Comparison of ENCODE assay signal across 8 mouse cellular contexts in the genomic region with DNA sequence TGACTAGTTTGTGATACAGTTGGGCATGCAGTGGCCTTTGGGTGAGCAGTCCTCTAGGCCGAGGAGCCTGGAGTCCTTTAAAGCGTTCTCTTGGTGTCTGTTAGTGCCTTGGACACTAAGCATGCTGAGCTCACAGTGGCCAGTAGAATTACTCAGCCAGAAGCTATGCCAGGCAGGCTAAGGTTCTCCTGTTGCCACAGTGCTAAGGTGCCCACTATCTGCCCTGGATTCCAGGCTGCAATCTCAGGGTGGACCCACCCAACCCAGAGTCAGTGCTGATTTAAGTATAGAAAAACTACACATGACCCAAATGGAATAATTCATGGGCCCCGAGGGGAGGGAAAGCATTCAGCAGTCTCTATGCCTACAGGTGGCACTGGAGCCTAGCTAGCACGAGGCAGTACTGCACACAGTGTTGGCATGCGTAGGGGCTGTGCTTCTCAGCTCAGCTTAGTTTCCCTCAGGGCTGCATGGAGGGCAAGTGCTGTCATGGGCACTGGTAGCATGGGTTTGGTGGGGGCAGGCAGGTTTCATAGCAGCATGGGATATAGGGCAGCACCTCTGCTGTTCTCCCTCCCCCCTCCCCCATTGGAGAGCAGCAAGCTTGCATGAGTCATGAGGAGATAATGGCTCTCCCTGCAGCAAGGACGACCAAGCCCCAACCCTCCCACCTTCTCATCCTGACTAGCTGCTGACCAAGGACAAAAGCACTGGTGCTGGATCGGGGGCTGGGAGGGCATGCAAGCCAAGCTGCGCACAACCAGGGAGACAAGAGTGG. TPM values are rescaled to one million over a fixed set of nuclear protein-coding genes. Genes with fewer than 3 reads are reported as not detected.
DNase-seq lines count a peak whose midpoint lies in the region; ATAC-seq and TF ChIP-seq lines count a peak whose summit lies in the region.

No protein-coding gene starts in this region.

- no peaks in the 10 kb centered on the region for H3K4me1 ChIP-seq in lung, embryonic 14.5 days (ENCODE audit: insufficient read depth)
- H3K4me1 ChIP-seq in kidney, embryonic 14.5 days (ENCODE audit: control insufficient read depth, insufficient read depth, low read length) = no peaks in the 10 kb centered on the region
- peaks cover 5% of the 10 kb centered on the region; the same call in 1 of the 2 replicates for H3K4me1 ChIP-seq in midbrain, embryonic 16.5 days (ENCODE audit: control insufficient read depth, insufficient read depth, low read length)

- WGBS in lung, embryonic 14.5 days = 73% methylated on average over 8 of the region's 8 CpGs
- 72% methylated on average over 8 of the region's 8 CpGs for WGBS in kidney, embryonic 14.5 days
- 50% methylated on average over 8 of the region's 8 CpGs for WGBS in midbrain, embryonic 16.5 days

- DNase-seq in lung, embryonic 14.5 days = no peak
- no peak for DNase-seq in lung, postnatal 10 days
- DNase-seq in adrenal gland, adult 2 months = peak; percentile 85
- DNase-seq in heart, adult 8-10 months (ENCODE audit: low spot score) = peak; percentile 15
- DNase-seq in cerebellum, postnatal 4 days (ENCODE audit: low spot score in 2 of 2) = no peak

- no peaks in the 10 kb centered on the region for H3K9me3 ChIP-seq in lung, embryonic 14.5 days (ENCODE audit: low read depth, low read length)
- H3K9me3 ChIP-seq in kidney, embryonic 14.5 days (ENCODE audit: control insufficient read depth, low read length) = no peaks in the 10 kb centered on the region
- H3K9me3 ChIP-seq in midbrain, embryonic 16.5 days (replicated peaks; ENCODE audit: control insufficient read depth, low read length, poor library complexity, severe bottlenecking) = no peaks in the 10 kb centered on the region

- H3K27ac ChIP-seq in lung, embryonic 14.5 days (ENCODE audit: low read depth) = no peak overlapping the region
- H3K27ac ChIP-seq in kidney, embryonic 14.5 days (ENCODE audit: low read depth, low read length) = no peak overlapping the region
- H3K27ac ChIP-seq in midbrain, embryonic 16.5 days (ENCODE audit: low read length) = no peak overlapping the region

- peak; percentile 35; the same call in 1 of the 2 replicates for ATAC-seq in lung, embryonic 14.5 days (ENCODE audit: insufficient read depth)
- ATAC-seq in kidney, embryonic 14.5 days (ENCODE audit: low FRiP score, low TSS enrichment) = 0 out of 2 replicates have a peak, but pooled peaks have one; percentile 16
- peak; percentile 80 for ATAC-seq in midbrain, embryonic 16.5 days
- ATAC-seq in inflammation-experienced regulatory T-cells, adult 6 months = no peak

- no peak overlapping the region for H3K9ac ChIP-seq in lung, embryonic 14.5 days
- no peak overlapping the region for H3K9ac ChIP-seq in kidney, embryonic 14.5 days (ENCODE audit: low read depth, low read length)
- no peak overlapping the region for H3K9ac ChIP-seq in midbrain, embryonic 16.5 days (ENCODE audit: low read depth, low read length)

- no peaks in the 10 kb centered on the region for H3K27me3 ChIP-seq in lung, embryonic 14.5 days (ENCODE audit: insufficient read depth, low read length)
- no peaks in the 10 kb centered on the region for H3K27me3 ChIP-seq in kidney, embryonic 14.5 days (ENCODE audit: control insufficient read depth, insufficient read depth, low read length)
- H3K27me3 ChIP-seq in midbrain, embryonic 16.5 days (ENCODE audit: control insufficient read depth, insufficient read depth, low read depth, low read length) = no peaks in the 10 kb centered on the region

- H3K4me2 ChIP-seq in lung, embryonic 14.5 days = no peak overlapping the region
- no peak overlapping the region for H3K4me2 ChIP-seq in kidney, embryonic 14.5 days (replicated peaks; ENCODE audit: low read depth, low read length)
- no peak overlapping the region for H3K4me2 ChIP-seq in midbrain, embryonic 16.5 days (ENCODE audit: low read length)

- no peak overlapping the region for H3K4me3 ChIP-seq in lung, embryonic 14.5 days (ENCODE audit: low read depth, low read length)
- H3K4me3 ChIP-seq in kidney, embryonic 14.5 days (ENCODE audit: low read length) = no peak overlapping the region
- no peak overlapping the region for H3K4me3 ChIP-seq in midbrain, embryonic 16.5 days (ENCODE audit: low read depth, low read length)

- no peaks in the 10 kb centered on the region for H3K36me3 ChIP-seq in lung, embryonic 14.5 days (ENCODE audit: insufficient read depth)
- H3K36me3 ChIP-seq in kidney, embryonic 14.5 days (ENCODE audit: control insufficient read depth, insufficient read depth, low read length) = no peaks in the 10 kb centered on the region
- peaks cover 17% of the 10 kb centered on the region for H3K36me3 ChIP-seq in midbrain, embryonic 16.5 days (ENCODE audit: control insufficient read depth, insufficient read depth, low read length)

- peak; percentile 42; the same call in 1 of the 2 replicates for TF ChIP-seq CTCF in lung, embryonic 14.5 days (IDR thresholded peaks at IDR 0.05; ENCODE audit: low read depth)

RNA-seq across cellular contexts. Expression of gene Psmg4, which starts 29.8 kb away (rescaled TPM):
- polyA plus RNA-seq in lung, embryonic 14.5 days (2014; fragmentation: Nextera tagmentation; extraction: Ambion mirVana) = 73.7 and 78.0 TPM in 2 replicates
- 10 to 100 TPM; 30.4 to 36.3 TPM for total RNA-seq in adrenal gland, adult 2 months (2021)
- polyA plus RNA-seq in adrenal gland, adult 2 months (2012; rRNA removed) = 109 and 110 TPM in 2 replicates
- total RNA-seq in heart, adult 8-10 months (2022) = 10 to 100 TPM; 24.7 to 33.2 (median 31.3) TPM
- polyA plus RNA-seq in kidney, embryonic 14.5 days (2014; fragmentation: Nextera tagmentation; extraction: Ambion mirVana) = 84.6 and 100 TPM in 2 replicates
- polyA plus RNA-seq in midbrain, embryonic 16.5 days (2015; fragmentation: Nextera tagmentation; extraction: Ambion mirVana) = 71.6 and 74.6 TPM in 2 replicates
- polyA plus RNA-seq in inflammation-experienced regulatory T-cells, adult 6 months (2017; shearing (Covaris generic)) = 10 to 100 TPM; 42.5 to 48.6 (median 45.6) TPM

Comparison
In these comparisons a context has a peak if more than half of its experiments do, and no peak if none do; other contexts are left out.
1. DNase-seq: peak in adrenal gland, adult 2 months (single experiment) and heart, adult 8-10 months (single experiment); none in lung, embryonic 14.5 days (single experiment), lung, postnatal 10 days (single experiment) and cerebellum, postnatal 4 days (0 of 2).